Mouse (Mus musculus) myocyte (in vitro differentiated cells): Measurements from ENCODE around the gene Gm867. TPM values are rescaled to one million over a fixed set of nuclear protein-coding genes. Genes with fewer than 3 reads are reported as not detected.

Experiments
- H3K27me3 ChIP-seq: one replicate; pipeline ENCODE4 v1.6.1; 2011; ENCODE audit not compliant: control insufficient read depth, insufficient read depth, insufficient read length
- H3K36me3 ChIP-seq: one replicate; pipeline ENCODE4 v1.6.1; 2011; ENCODE audit not compliant: control insufficient read depth, insufficient read depth
- H3K4me2 ChIP-seq: one replicate; pipeline ENCODE4 v1.6.1; 2011; ENCODE audit warnings: low read depth, control low read depth
- H3K4me3 ChIP-seq: one replicate; pipeline ENCODE4 v1.5.1; 2011; ENCODE audit warnings: mild to moderate bottlenecking, control low read depth, moderate library complexity
- H3K79me2 ChIP-seq: one replicate; pipeline ENCODE4 v1.6.1; 2011; ENCODE audit not compliant: control insufficient read depth, insufficient read depth
- H3ac ChIP-seq: one replicate; pipeline ENCODE4 v1.6.1; 2011; ENCODE audit not compliant: control insufficient read depth, insufficient read length
- CEBPB ChIP-seq: IDR thresholded peaks from 2 replicates; pipeline ENCODE4 v1.6.1; 2011; ENCODE audit warnings: mild to moderate bottlenecking, moderate library complexity; ENCODE audit not compliant: poor library complexity, insufficient read depth, severe bottlenecking
- E2F4 ChIP-seq: IDR thresholded peaks from one replicate; pipeline ENCODE4 v1.6.1; 2011; ENCODE audit warnings: mild to moderate bottlenecking, control low read depth, moderate library complexity; ENCODE audit not compliant: insufficient read depth
- MAX ChIP-seq: IDR thresholded peaks from one replicate; pipeline ENCODE4 v1.6.1; 2011; ENCODE audit warnings: low read depth, mild to moderate bottlenecking, control low read depth
- MYOD1 ChIP-seq, 3 experiments: IDR thresholded peaks; one replicate each; pipeline ENCODE4 v1.6.1; 2011; ENCODE audit warnings: control low read depth in 2 of 3, low read depth in 2 of 3, mild to moderate bottlenecking in 2 of 3, moderate library complexity in 1 of 3; ENCODE audit not compliant: insufficient read length in 2 of 3, control insufficient read depth in 1 of 3
- MYOG ChIP-seq, 3 experiments: IDR thresholded peaks; one replicate each; pipeline ENCODE4 v1.6.1; 2011; ENCODE audit warnings: control low read depth in 2 of 3, low read depth in 2 of 3, mild to moderate bottlenecking in 2 of 3; ENCODE audit not compliant: insufficient read length in 2 of 3, control insufficient read depth in 1 of 3, insufficient read depth in 1 of 3
- POLR2A ChIP-seq: IDR thresholded peaks from one replicate; pipeline ENCODE4 v1.6.1; 2011; ENCODE audit warnings: low read depth, mild to moderate bottlenecking, control low read depth, moderate library complexity; ENCODE audit not compliant: insufficient read length
- POLR2AphosphoS2 ChIP-seq: IDR thresholded peaks from one replicate; pipeline ENCODE4 v1.6.1; 2011; ENCODE audit warnings: low read depth, control low read depth; ENCODE audit not compliant: insufficient read length
- REST ChIP-seq: IDR thresholded peaks from one replicate; pipeline ENCODE4 v1.6.1; 2011; ENCODE audit warnings: mild to moderate bottlenecking, control low read depth, moderate library complexity; ENCODE audit not compliant: insufficient read depth, insufficient read length
- SRF ChIP-seq: IDR thresholded peaks from one replicate; pipeline ENCODE4 v1.6.1; 2011; ENCODE audit warnings: low read depth; ENCODE audit not compliant: control insufficient read depth, insufficient read length
- TCF12 ChIP-seq: IDR thresholded peaks from one replicate; pipeline ENCODE4 v1.6.1; 2011; ENCODE audit warnings: mild to moderate bottlenecking, control low read depth; ENCODE audit not compliant: poor library complexity, insufficient read depth, severe bottlenecking
- TCF3 ChIP-seq: IDR thresholded peaks from one replicate; pipeline ENCODE4 v1.6.1; 2011; ENCODE audit warnings: low read depth, control low read depth; ENCODE audit not compliant: insufficient read length
- USF1 ChIP-seq: IDR thresholded peaks from one replicate; pipeline ENCODE4 v1.6.1; 2011; ENCODE audit warnings: low read depth, mild to moderate bottlenecking, control low read depth, moderate library complexity
- polyA plus RNA-seq: library from polyadenylated mRNA; unstranded; fragments of >200 nt; fragmentation: generic; extraction: Trizol; gene quantifications from one replicate; pipeline ENCODE4 v1.2.1, GENCODE M21; 2012; ENCODE audit warnings: missing spikeins

Gm867 gene
- polyA plus RNA-seq, 1 experiment: 3.2 TPM

DNA sequence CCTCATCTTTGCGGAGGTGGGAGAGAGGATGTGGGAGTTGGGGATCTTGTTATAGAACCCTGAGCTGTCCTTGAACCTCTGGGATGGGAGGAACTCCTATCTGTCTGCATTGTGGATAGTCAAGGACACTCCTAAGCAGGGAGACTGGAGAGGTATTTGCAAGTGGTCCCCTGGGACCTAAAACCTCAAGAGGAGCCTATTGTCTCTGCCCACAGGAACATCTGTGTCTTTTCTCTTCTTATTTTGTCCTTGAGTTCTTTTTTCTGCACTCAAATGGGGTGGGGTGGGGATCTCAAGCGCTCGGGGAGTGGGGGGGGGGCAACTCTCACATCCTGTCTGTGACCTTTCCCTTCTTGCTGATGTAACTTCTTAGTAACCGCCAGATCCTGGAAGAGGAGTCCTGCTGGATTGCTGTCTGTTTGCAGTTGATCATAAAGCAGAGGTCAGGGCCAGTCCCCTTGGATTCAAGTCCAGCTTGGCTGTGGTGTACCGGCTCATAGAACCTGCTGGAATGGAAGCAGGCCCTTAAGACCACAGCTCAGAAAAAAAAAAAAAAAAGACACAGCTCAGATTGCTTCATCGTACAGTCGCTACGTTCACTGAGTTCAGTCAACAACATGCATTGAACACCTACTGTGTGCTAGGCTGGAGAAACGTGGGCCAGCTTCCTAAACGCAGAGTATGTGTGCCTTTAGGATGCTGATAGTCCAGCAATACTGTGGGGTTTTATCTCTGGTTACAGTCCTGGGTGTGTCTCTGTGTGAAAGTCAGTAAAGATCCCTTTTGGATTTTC lies 2.4 kb downstream of the Gm867 start:
- TF ChIP-seq POLR2AphosphoS2 (peak; percentile 76), TCF12 (peak; percentile 2), POLR2A (peak; percentile 60), CEBPB (peak; percentile 95), USF1 (no peak), TCF3 (no peak)
- no peaks in the 10 kb centered on the region for H3K36me3 ChIP-seq
- peak overlapping the region; percentile 74 for H3K4me2 ChIP-seq
- no peaks in the 10 kb centered on the region for H3K27me3 ChIP-seq
- H3K4me3 ChIP-seq: peak overlapping the region; percentile 33
- H3ac ChIP-seq: no peak overlapping the region
- H3K79me2 ChIP-seq: no peaks in the 10 kb centered on the region

DNA sequence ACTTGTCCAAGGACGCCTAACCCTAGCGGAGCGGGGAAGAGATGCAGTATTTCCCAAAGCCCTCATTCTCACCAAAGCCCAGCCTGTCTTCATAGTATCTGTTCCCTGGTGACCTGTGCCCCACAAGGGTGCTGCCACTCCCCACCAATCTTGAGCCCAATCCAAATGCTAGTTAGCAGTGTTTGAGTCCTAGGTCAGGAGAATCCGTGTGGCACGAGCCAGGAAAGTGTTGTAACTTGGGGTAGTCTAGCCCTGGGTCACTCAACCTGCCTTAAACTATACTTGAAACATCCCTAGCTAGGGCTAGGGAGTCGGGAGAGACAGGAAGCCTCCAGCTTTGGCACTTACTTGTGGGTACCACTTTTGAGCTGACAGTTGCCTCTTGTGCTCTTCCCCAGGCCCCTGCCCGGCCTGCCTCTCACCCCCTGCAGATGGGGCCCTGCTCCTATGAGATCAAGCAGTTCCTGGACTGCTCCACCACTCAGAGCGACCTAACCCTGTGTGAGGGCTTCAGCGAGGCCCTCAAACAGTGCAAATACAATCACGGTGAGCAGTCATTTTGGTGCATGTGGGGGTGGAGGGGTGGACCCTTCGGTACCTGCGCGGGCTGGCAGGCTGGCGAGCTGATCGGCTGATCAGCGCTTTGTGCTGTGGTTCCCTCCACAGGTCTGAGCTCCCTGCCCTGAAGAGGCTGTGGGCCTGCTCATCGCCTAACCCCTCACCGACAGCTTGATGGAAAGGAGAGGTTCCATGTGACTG lies 3.4 kb downstream of the Gm867 start:
- TF ChIP-seq SRF (no peak), POLR2AphosphoS2 (peak; percentile 70), POLR2A (peak; percentile 44), TCF3 (no peak), TCF12 (no peak), MYOD1 (IDR thresholded peaks at IDR 0.05; ENCODE audit: control insufficient read depth in 1 of 3, insufficient read length in 2 of 3, low read depth in 2 of 3) (no peak), CEBPB (no peak), MYOG (IDR thresholded peaks at IDR 0.05; ENCODE audit: control insufficient read depth in 1 of 3, insufficient read depth in 1 of 3, insufficient read length in 2 of 3, low read depth in 2 of 3) (no peak)
- Histone ChIP-seq H3K27me3 (no peaks in the 10 kb centered on the region), H3K36me3 (no peaks in the 10 kb centered on the region), H3ac (no peak overlapping the region), H3K4me2 (peak overlapping the region; percentile 74), H3K4me3 (peak overlapping the region; percentile 33), H3K79me2 (peaks cover under 1% of the 10 kb centered on the region)

DNA sequence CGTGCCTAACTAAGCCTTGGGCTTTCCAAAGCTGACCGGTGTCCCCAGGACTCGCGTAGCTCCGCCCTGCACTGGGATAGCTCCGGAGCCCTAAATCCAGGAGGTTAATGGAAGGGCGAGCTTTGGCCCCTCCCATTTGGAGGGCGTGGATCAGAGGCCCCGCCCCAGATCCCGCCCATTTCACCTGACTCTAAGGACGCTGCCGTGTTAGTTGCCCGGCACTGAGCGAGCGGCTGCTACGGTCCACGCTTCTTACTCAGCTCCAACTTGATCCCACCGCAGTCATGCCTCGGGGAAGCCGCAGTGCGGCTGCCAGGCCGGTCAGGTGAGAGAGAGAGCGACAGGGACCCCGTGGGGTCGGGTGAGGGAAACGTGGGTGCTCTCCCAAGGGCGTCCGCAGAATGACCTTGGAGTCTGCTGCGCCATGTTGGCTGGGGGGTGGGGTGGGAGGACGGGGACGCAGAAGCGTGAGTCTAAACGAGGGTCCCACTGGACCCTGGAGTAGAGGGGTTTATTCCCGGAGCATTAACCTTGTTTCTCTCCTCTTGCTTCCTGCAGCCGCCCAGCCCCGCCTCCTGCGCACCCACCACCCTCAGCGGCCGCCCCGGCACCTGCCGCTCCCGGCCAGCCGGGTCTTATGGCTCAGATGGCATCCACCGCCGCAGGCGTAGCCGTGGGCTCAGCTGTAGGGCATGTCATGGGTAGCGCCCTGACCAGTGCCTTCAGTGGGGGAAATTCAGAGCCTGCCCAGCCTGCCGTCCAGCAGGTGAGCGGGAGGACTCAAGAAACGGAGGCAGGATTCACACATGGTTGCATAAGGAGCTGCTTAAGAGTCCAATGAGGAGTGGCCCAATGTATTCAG lies 4.6 kb downstream of the Gm867 start, which contains the start of gene Mmp11:
TSS of gene Mmp11 (minus strand) at position 817 of the 862 bp plus-strand sequence.
- Histone ChIP-seq H3K4me2 (peak within 1 kb of the TSS; percentile 74), H3ac (peak within 1 kb of the TSS; percentile 26), H3K27me3 (no peaks in the 10 kb centered on the region), H3K79me2 (peaks cover 12% of the 10 kb centered on the region), H3K36me3 (no peaks in the 10 kb centered on the region), H3K4me3 (peak within 1 kb of the TSS; percentile 33)
- TF ChIP-seq TCF3 (no peak), REST (no peak), MYOD1 (IDR thresholded peaks at IDR 0.05; ENCODE audit: control insufficient read depth in 1 of 3, insufficient read length in 2 of 3, low read depth in 2 of 3) (peak in 1 of 3 experiments; percentile 53), SRF (no peak), CEBPB (no peak), MYOG (IDR thresholded peaks at IDR 0.05; ENCODE audit: control insufficient read depth in 1 of 3, insufficient read depth in 1 of 3, insufficient read length in 2 of 3, low read depth in 2 of 3) (peak in 2 of 3 experiments; percentile 49 to 72), POLR2A (peak; percentile 74), POLR2AphosphoS2 (peak; percentile 82)

DNA sequence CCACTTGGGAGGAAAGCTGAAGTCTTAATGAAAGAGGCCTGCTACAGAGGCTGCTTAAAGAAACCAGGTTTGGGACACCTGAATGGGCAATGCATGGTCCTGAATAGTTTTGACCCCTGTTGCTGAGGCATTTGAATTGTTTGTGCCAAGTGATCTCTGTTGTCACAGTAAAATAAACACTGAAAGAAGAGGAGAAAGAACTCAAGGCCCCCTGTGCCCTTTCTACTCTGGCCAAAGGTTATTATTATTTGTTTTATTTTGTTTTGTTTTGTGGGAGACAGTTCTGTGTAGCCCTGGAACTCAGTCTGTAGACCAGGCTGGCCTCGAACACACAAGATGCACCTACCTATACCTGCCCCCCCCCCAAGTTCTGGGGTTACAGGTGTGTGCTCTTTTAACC lies 5.5 kb downstream of the Gm867 start:
- H3K4me3 ChIP-seq: peak overlapping the region; percentile 33
- H3K4me2 ChIP-seq: peak overlapping the region; percentile 74

More for the DNA sequence above, 5.5 kb downstream of the Gm867 start:
- Histone ChIP-seq H3K79me2 (peaks cover 19% of the 10 kb centered on the region), H3K27me3 (no peaks in the 10 kb centered on the region), H3ac (no peak overlapping the region), H3K36me3 (no peaks in the 10 kb centered on the region)
- TF ChIP-seq USF1 (no peak), SRF (no peak), E2F4 (no peak), MAX (no peak), MYOG (IDR thresholded peaks at IDR 0.05; ENCODE audit: control insufficient read depth in 1 of 3, insufficient read depth in 1 of 3, insufficient read length in 2 of 3, low read depth in 2 of 3) (no peak), POLR2AphosphoS2 (no peak), POLR2A (no peak)
